Mouse (Mus musculus): Measurements from ENCODE around the gene Acsl1.

- TF ChIP-seq CTCF (IDR thresholded peaks at IDR 0.05; ENCODE audit: insufficient read depth, low read depth, low read length) (no peak), POLR2A (IDR thresholded peaks at IDR 0.05; ENCODE audit: insufficient read depth, low read depth, low read length) (no peak)
Measured at GRCm38 (mm10) chr8:46533926-46534325, 63.1 kb downstream of the Acsl1 start.

All from olfactory bulb, adult 2 months (tissue).